Mouse (Mus musculus): ENCODE measurements around the gene Prm1.
"Not testable (repeated sequence)": the region's sequence is repeated elsewhere in the genome, so short reads cannot be mapped to it uniquely, and the experiment has no call there.

Prm1 gene

GRCm38 (mm10) chr16:10824536-10824935 is 18.9 kb upstream of the Prm1 start:
- DNase-seq (ENCODE audit: low spot score in 2 of 2): no peak

GRCm38 (mm10) chr16:10821387-10821786 is 15.7 kb upstream of the Prm1 start:
- DNase-seq (ENCODE audit: low spot score in 2 of 2): no peak

GRCm38 (mm10) chr16:10819966-10820365 is 14.3 kb upstream of the Prm1 start:
- DNase-seq (ENCODE audit: low spot score in 2 of 2): no peak

- DNase-seq (ENCODE audit: low spot score in 2 of 2): no peak
Measured at GRCm38 (mm10) chr16:10818579-10819135, 13.0 kb upstream of the Prm1 start.

GRCm38 (mm10) chr16:10814864-10815263 is 9.2 kb upstream of the Prm1 start:
- no peak for DNase-seq (ENCODE audit: low spot score in 2 of 2)

GRCm38 (mm10) chr16:10813726-10814125 is 8.1 kb upstream of the Prm1 start:
- DNase-seq (ENCODE audit: low spot score in 2 of 2): no peak

- no peak for DNase-seq (ENCODE audit: low spot score in 2 of 2)
Measured at GRCm38 (mm10) chr16:10812865-10813371, 7.3 kb upstream of the Prm1 start, which contains the start of gene Gm11172. TSS of gene Gm11172 (plus strand) at chr16:10812915.

GRCm38 (mm10) chr16:10810376-10810775 is 4.7 kb upstream of the Prm1 start:
- no peak for DNase-seq (ENCODE audit: low spot score in 2 of 2)

GRCm38 (mm10) chr16:10802420-10802819 is 3.2 kb downstream of the Prm1 start:
- not testable (repeated sequence) for DNase-seq (ENCODE audit: low spot score in 2 of 2)

- no peak for DNase-seq (ENCODE audit: low spot score in 2 of 2)
Measured at GRCm38 (mm10) chr16:10796034-10796433, 9.6 kb downstream of the Prm1 start, which contains the start of gene Prm2. TSS of gene Prm2 (minus strand) at chr16:10796134.

- no peak for DNase-seq (ENCODE audit: low spot score in 2 of 2)
Measured at GRCm38 (mm10) chr16:10790702-10791101, 14.9 kb downstream of the Prm1 start, which contains the start of gene Prm3. TSS of gene Prm3 (minus strand) at chr16:10790914.

GRCm38 (mm10) chr16:10788866-10789265 is 16.8 kb downstream of the Prm1 start:
- DNase-seq (ENCODE audit: low spot score in 2 of 2): no peak

- DNase-seq (ENCODE audit: low spot score in 2 of 2): no peak
Measured at GRCm38 (mm10) chr16:10788271-10788670, 17.4 kb downstream of the Prm1 start, which contains the start of gene Tnp2. TSS of gene Tnp2 (minus strand) at chr16:10788660.

- DNase-seq (ENCODE audit: low spot score in 2 of 2): no peak
Measured at GRCm38 (mm10) chr16:10787548-10788058, 18.0 kb downstream of the Prm1 start.

GRCm38 (mm10) chr16:10786782-10787547 is 18.7 kb downstream of the Prm1 start:
- DNase-seq (ENCODE audit: low spot score in 2 of 2): no peak

- peak; percentile 68 to 84 for DNase-seq (ENCODE audit: low spot score in 2 of 2)
Measured at GRCm38 (mm10) chr16:10786288-10786687, 19.4 kb downstream of the Prm1 start.

GRCm38 (mm10) chr16:10785371-10786231 is 20.0 kb downstream of the Prm1 start, which contains the start of gene Socs1:
TSS of gene Socs1 (minus strand) at chr16:10785536.
- peak; percentile 71 to 78 for DNase-seq (ENCODE audit: low spot score in 2 of 2)

GRCm38 (mm10) chr16:10784793-10785370 is 20.8 kb downstream of the Prm1 start:
- peak; percentile 76 to 80 for DNase-seq (ENCODE audit: low spot score in 2 of 2)

GRCm38 (mm10) chr16:10783883-10784792 is 21.5 kb downstream of the Prm1 start:
- peak in 1 of 2 experiments; percentile 27 for DNase-seq (ENCODE audit: low spot score in 2 of 2)

- DNase-seq (ENCODE audit: low spot score in 2 of 2): no peak
Measured at GRCm38 (mm10) chr16:10783451-10783850, 22.2 kb downstream of the Prm1 start.

All from frontal cortex, postnatal 36 days (tissue).